ENCODE assay signal across 19 mouse cellular contexts in genomic region chr7:123459247-123459646, GRCm38 (mm10). TPM values are rescaled to one million over a fixed set of nuclear protein-coding genes. Genes with fewer than 3 reads are reported as not detected.
DNase-seq lines count a peak whose midpoint lies in the region; ATAC-seq and TF ChIP-seq lines count a peak whose summit lies in the region.
"Had no signal": no experiment of that assay in that cellular context is flagged by ENCODE, and none has a peak within 500 bp of the region (broad histone marks: within the 10 kb centered on the region; RNA-seq: fewer than 3 reads in every experiment).

No protein-coding gene starts in this region.

- H3K9ac ChIP-seq in stomach, embryonic 15.5 days, result no peak overlapping the region
- no peak overlapping the region for H3K9ac ChIP-seq in stomach, postnatal 0 days (ENCODE audit: low read length)
- peak overlapping the region; percentile 31; the same call in 1 of the 2 replicates for H3K9ac ChIP-seq in liver, embryonic 16.5 days (ENCODE audit: low read depth, low read length)
- H3K9ac ChIP-seq: embryonic facial prominence, embryonic 15.5 days; hindbrain, embryonic 14.5 days had no signal

- TF ChIP-seq CTCF in stomach, postnatal 0 days (IDR thresholded peaks at IDR 0.05; ENCODE audit: low read depth), result no peak

- no peak overlapping the region for H3K4me3 ChIP-seq in stomach, embryonic 15.5 days (replicated peaks)
- no peak overlapping the region for H3K4me3 ChIP-seq in stomach, postnatal 0 days (ENCODE audit: low read depth, low read length)
- peak overlapping the region; percentile 29; the same call in 1 of the 2 replicates for H3K4me3 ChIP-seq in liver, embryonic 16.5 days (ENCODE audit: low read depth, low read length)
- H3K4me3 ChIP-seq: embryonic facial prominence, embryonic 15.5 days had no signal

- H3K4me1 ChIP-seq in stomach, embryonic 15.5 days, result no peaks in the 10 kb centered on the region
- no peaks in the 10 kb centered on the region for H3K4me1 ChIP-seq in stomach, postnatal 0 days (replicated peaks; ENCODE audit: control insufficient read depth, insufficient read depth)
- H3K4me1 ChIP-seq in liver, embryonic 16.5 days (ENCODE audit: control insufficient read depth, low read depth, low read length), result peaks cover 61% of the 10 kb centered on the region
- H3K4me1 ChIP-seq: embryonic facial prominence, embryonic 15.5 days had no signal

- peak; percentile 10; the same call in 1 of the 2 replicates for ATAC-seq in stomach, embryonic 15.5 days (ENCODE audit: insufficient read depth, low FRiP score, low read depth)
- ATAC-seq in stomach, postnatal 0 days (ENCODE audit: low FRiP score, low TSS enrichment), result no peak
- peak; percentile 60 for ATAC-seq in common myeloid progenitor, adult 5-6 weeks (replicated peaks; ENCODE audit: low read depth, poor library complexity, severe bottlenecking)
- ATAC-seq in liver, embryonic 16.5 days (ENCODE audit: low read depth), result peak; percentile 59
- ATAC-seq: CD4-positive, CD25-positive, alpha-beta regulatory T cell, adult 4 months; forebrain, embryonic 14.5 days; intestine, embryonic 16.5 days; midbrain, embryonic 16.5 days had no signal

- WGBS in stomach, embryonic 15.5 days, result 70% methylated on average over 4 of the region's 4 CpGs
- WGBS in stomach, postnatal 0 days, result 85% methylated on average over 4 of the region's 4 CpGs
- 18% methylated on average over 4 of the region's 4 CpGs for WGBS in liver, embryonic 16.5 days (ENCODE audit: insufficient replicate concordance)

- no peak overlapping the region for H3K27ac ChIP-seq in stomach, embryonic 15.5 days
- H3K27ac ChIP-seq in stomach, postnatal 0 days (replicated peaks), result no peak overlapping the region
- peak overlapping the region; percentile 89 for H3K27ac ChIP-seq in liver, embryonic 16.5 days (ENCODE audit: low read length)
- H3K27ac ChIP-seq: embryonic facial prominence, embryonic 15.5 days; hindbrain, embryonic 14.5 days; macrophage had no signal

- H3K36me3 ChIP-seq in stomach, embryonic 15.5 days, result no peaks in the 10 kb centered on the region
- no peaks in the 10 kb centered on the region for H3K36me3 ChIP-seq in stomach, postnatal 0 days (ENCODE audit: control insufficient read depth, insufficient read depth, low read length)
- H3K36me3 ChIP-seq in liver, embryonic 16.5 days (ENCODE audit: control insufficient read depth, insufficient read depth), result no peaks in the 10 kb centered on the region
- H3K36me3 ChIP-seq: embryonic facial prominence, embryonic 15.5 days had no signal

- no peaks in the 10 kb centered on the region for H3K27me3 ChIP-seq in stomach, embryonic 15.5 days (replicated peaks)
- no peaks in the 10 kb centered on the region for H3K27me3 ChIP-seq in stomach, postnatal 0 days (ENCODE audit: control insufficient read depth, insufficient read depth, low read length)
- no peaks in the 10 kb centered on the region for H3K27me3 ChIP-seq in liver, embryonic 16.5 days (ENCODE audit: control insufficient read depth, insufficient read depth, low read depth, low read length)
- H3K27me3 ChIP-seq: embryonic facial prominence, embryonic 15.5 days had no signal

- DNase-seq in stomach, postnatal 0 days (ENCODE audit: low spot score), result no peak
- no peak for DNase-seq in natural killer cell, adult 2 months (ENCODE audit: low spot score in 2 of 2)
- DNase-seq in kidney, postnatal 25 days, result no peak
- DNase-seq in adrenal gland, postnatal 25 days, result no peak
- DNase-seq: adrenal gland, postnatal 10 days; cerebellum, adult 9-10 months; left cerebral cortex, postnatal 4 days; lung, adult 18-20 months had no signal

- no peak for TF ChIP-seq EP300 in stomach, postnatal 0 days (optimal IDR thresholded peaks at IDR 0.05)

- no peaks in the 10 kb centered on the region for H3K9me3 ChIP-seq in stomach, embryonic 15.5 days
- no peaks in the 10 kb centered on the region for H3K9me3 ChIP-seq in stomach, postnatal 0 days (ENCODE audit: control insufficient read depth, low read length)
- no peaks in the 10 kb centered on the region for H3K9me3 ChIP-seq in liver, embryonic 16.5 days (replicated peaks; ENCODE audit: control insufficient read depth, low read length)
- H3K9me3 ChIP-seq: embryonic facial prominence, embryonic 15.5 days had no signal

- H3K4me2 ChIP-seq in stomach, embryonic 15.5 days, result no peak overlapping the region
- no peak overlapping the region for H3K4me2 ChIP-seq in stomach, postnatal 0 days (replicated peaks; ENCODE audit: low read depth)
- peak overlapping the region; percentile 50 for H3K4me2 ChIP-seq in liver, embryonic 16.5 days (ENCODE audit: low read depth, low read length)
- H3K4me2 ChIP-seq: embryonic facial prominence, embryonic 15.5 days; hindbrain, embryonic 14.5 days had no signal

RNA-seq across cellular contexts. Expression of gene Aqp8, which starts 2.8 kb away (rescaled TPM):
- 27.3 and 35.6 TPM in 2 replicates for polyA plus RNA-seq in stomach, embryonic 15.5 days (2015; fragmentation: Nextera tagmentation; extraction: Ambion mirVana)
- 0.06 and 0.13 TPM in 2 replicates for polyA plus RNA-seq in stomach, postnatal 0 days (2015; fragmentation: Nextera tagmentation; extraction: Ambion mirVana)
- total RNA-seq in common myeloid progenitor, adult 5-6 weeks (2017), result not detected in 2 replicates
- 86.1 and 125 TPM in 2 replicates for polyA plus RNA-seq in liver, embryonic 16.5 days (2015; fragmentation: Nextera tagmentation; extraction: Ambion mirVana)
- not detected in 2 replicates for total RNA-seq in adrenal gland, postnatal 25 days (2021)
- total RNA-seq: layer of hippocampus, adult 18-20 months; left cerebral cortex, postnatal 4 days had no signal
- polyA plus RNA-seq: CD4-positive, CD25-positive, alpha-beta regulatory T cell, adult 4 months; embryonic facial prominence, embryonic 15.5 days; forebrain, embryonic 14.5 days; hindbrain, embryonic 14.5 days; macrophage; midbrain, embryonic 16.5 days had no signal

RNA-seq across cellular contexts. Expression of gene Zkscan2, which starts 41.0 kb away (rescaled TPM):
- 2.0 and 2.3 TPM in 2 replicates for polyA plus RNA-seq in stomach, embryonic 15.5 days (2015; fragmentation: Nextera tagmentation; extraction: Ambion mirVana)
- polyA plus RNA-seq in stomach, postnatal 0 days (2015; fragmentation: Nextera tagmentation; extraction: Ambion mirVana), result 0.25 and 0.28 TPM in 2 replicates
- not detected in 2 replicates for total RNA-seq in common myeloid progenitor, adult 5-6 weeks (2017)
- 0.06 and 0.13 TPM in 2 replicates for polyA plus RNA-seq in liver, embryonic 16.5 days (2015; fragmentation: Nextera tagmentation; extraction: Ambion mirVana)
- total RNA-seq in adrenal gland, postnatal 25 days (2021), result 2.0 and 3.1 TPM in 2 replicates
- polyA plus RNA-seq: macrophage had no signal

Comparison
In these comparisons a context has a peak if more than half of its experiments do, and no peak if none do; other contexts are left out.
1. RNA of gene Aqp8, which starts 2.8 kb away (polyA plus RNA-seq): 86.1 to 125 TPM in liver, embryonic 16.5 days and 27.3 to 35.6 TPM in stomach, embryonic 15.5 days; 0.06 to 0.13 TPM in stomach, postnatal 0 days; every median in the first group is over 10 times any median in the second.